Comparison of ENCODE assay signal across 24 mouse cellular contexts in the genomic region with DNA sequence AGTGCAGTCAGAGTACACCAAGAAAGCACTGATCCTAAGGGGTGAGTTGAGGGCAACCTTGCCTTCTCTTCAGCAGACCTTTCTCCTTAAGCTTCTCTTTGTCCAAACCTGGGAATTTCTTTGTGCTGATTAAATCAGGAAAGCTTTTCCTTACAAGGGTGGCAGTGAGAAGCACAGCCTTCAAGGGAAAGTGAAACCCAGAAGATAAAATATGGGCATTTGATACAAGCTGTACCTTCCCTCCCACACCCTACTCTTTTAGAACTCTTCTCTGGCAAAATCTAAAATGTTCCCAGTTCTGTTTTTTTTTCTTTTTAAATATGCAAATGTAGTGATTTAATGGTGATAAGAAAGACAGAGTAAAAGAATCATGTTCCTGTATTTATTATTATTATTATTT.
"Had no signal": no experiment of that assay in that cellular context is flagged by ENCODE, and none has a peak within 500 bp of the region (broad histone marks: within the 10 kb centered on the region; RNA-seq: fewer than 3 reads in every experiment).

No protein-coding gene starts in this region.

- ATAC-seq: intestine, postnatal 0 days; liver, embryonic 12.5 days; midbrain, embryonic 13.5 days; midbrain, embryonic 16.5 days had no signal

- H3K27ac ChIP-seq: kidney, postnatal 0 days; limb, embryonic 10.5 days; limb, embryonic 13.5 days; liver, embryonic 12.5 days; liver, embryonic 15.5 days; lung, embryonic 15.5 days; midbrain, embryonic 10.5 days; midbrain, embryonic 13.5 days; neural tube, embryonic 13.5 days had no signal

- H3K4me3 ChIP-seq: limb, embryonic 10.5 days; limb, embryonic 13.5 days; liver, embryonic 12.5 days; liver, embryonic 15.5 days; lung, embryonic 15.5 days; megakaryocyte, embryonic 14.5 days; midbrain, embryonic 10.5 days; midbrain, embryonic 13.5 days; myocyte; neural tube, embryonic 13.5 days had no signal

- DNase-seq: kidney, adult 2 months; kidney, postnatal 25 days; liver; lung, adult 18-20 months; lung, postnatal 10 days; lung, postnatal 36 days; retina, postnatal 1 day; right cerebral cortex, postnatal 14 days; thymus, adult 18-20 months; thymus, postnatal 14 days; thymus, postnatal 4 days had no signal
